Mouse (Mus musculus): ENCODE results near the gene Rab42. TPM values are rescaled to one million over a fixed set of nuclear protein-coding genes. Genes with fewer than 3 reads are reported as not detected.
A peak's percentile ranks its signal among the peaks of the same experiment; 100 is the strongest.

The Rab42 gene
- not detected in 2 replicates for total RNA-seq (2015)
- total RNA-seq (2017), result 1.0 and 1.3 TPM in 2 replicates

DNA sequence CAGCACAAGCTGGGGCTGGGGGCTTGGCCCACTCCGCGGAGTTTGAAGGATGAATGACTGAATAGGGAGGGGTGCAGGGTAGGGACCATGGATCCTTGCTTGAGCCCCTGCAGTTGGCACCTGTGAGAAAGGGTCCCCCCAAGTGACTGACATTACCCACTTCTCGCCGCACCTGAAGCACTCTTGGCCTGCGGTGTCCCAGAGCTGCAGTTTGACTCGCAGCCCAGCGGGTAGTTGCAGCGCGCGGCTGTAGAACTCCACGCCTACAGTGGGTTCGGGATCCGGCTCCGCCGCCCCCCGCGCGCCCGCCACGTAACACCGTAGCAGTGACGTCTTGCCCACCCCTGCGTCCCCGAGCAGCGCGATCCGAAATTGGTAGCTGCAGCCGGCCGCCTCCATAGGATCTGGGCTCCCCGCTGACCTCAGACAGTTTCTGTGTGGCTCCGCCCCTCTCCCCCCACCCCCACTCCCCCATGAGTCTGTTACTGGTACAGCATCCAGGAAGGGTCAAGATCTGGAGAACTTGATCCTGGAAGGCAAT, at the start of gene Rab42:
Rab42 (minus strand) TSS at position 447 of the 541 bp plus-strand sequence.
- peak; percentile 82 for ATAC-seq (replicated peaks; ENCODE audit: poor library complexity)

GRCm38 (mm10) chr4:132352739-132353138, 49.6 kb upstream of the Rab42 start:
- no peak for ATAC-seq (replicated peaks; ENCODE audit: poor library complexity)

DNA sequence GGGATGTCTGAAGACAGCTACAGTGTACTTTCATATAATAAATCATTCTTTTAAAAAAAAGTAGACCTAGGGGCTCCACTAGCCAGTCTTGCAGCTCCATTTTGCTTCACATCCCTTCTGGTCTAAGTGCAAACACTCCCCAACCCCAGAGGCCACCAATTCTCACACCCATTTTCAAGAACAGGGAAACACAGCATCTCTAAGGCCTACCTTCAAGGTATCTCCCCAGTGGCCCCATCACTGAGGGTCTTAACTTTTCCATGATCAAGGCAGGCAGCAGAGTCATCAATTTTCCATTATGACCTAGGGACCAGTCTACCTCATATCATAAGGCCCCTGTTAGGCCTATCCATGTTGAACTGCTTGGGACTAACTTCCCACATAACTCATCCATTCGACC, 48.2 kb upstream of the Rab42 start:
- no peak for ATAC-seq (replicated peaks; ENCODE audit: poor library complexity)

DNA sequence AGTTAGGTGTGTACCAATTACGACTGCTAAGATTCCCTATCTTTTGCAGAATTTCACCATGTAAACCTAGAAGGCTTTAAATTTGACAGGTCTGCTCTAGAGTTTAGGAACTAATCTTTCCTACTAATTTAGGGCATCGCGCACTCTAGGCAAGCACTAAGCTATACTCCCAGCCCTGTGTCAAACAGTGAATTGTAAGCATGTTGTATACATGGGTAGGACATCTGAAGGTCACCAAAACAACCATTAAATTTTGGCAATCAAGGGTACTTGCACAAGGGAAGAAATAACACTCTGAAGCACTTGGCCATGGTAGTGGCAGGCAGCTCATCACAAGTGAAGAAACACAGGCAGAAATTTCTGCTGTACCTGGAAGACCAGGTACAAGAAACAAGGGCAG, 47.7 kb upstream of the Rab42 start:
- no peak for ATAC-seq (replicated peaks; ENCODE audit: poor library complexity)

DNA sequence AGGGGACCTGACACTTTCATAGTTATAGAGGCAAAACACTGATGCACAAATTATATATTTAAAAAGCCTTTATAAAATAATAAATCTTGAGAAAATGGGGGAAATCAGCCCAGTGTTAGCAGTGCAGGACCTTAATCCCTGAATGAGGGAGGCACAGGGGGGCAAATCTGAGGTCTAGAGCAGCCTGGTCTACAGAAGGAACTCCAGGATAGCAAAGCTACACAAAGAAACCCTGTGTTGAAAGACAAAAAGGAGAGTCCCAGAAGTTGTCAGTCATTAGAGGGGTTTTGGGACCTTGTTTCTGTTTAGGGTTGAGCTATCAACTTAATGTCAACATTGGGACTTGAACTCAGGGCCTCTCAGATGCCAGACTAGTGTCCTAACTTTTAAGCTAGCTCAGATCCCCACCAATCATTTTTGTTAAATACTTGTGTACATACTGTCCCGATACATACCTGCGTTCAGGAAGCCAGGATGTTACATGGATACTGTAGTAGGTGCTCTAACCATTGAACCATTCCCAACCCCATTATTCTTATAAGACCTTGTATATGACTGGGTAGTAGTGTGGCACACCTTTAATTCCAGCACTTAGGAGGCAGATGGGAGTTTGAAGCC, 47.0 kb upstream of the Rab42 start:
- ATAC-seq (replicated peaks; ENCODE audit: poor library complexity), result no peak

GRCm38 (mm10) chr4:132349495-132350122, 46.4 kb upstream of the Rab42 start:
- no peak for ATAC-seq (replicated peaks; ENCODE audit: poor library complexity)

- 0 out of 2 replicates have a peak, but pooled peaks have one; percentile 18 for ATAC-seq (replicated peaks; ENCODE audit: poor library complexity)
These were observed 43.5 kb upstream of the Rab42 start for GRCm38 (mm10) chr4:132346661-132347060.

DNA sequence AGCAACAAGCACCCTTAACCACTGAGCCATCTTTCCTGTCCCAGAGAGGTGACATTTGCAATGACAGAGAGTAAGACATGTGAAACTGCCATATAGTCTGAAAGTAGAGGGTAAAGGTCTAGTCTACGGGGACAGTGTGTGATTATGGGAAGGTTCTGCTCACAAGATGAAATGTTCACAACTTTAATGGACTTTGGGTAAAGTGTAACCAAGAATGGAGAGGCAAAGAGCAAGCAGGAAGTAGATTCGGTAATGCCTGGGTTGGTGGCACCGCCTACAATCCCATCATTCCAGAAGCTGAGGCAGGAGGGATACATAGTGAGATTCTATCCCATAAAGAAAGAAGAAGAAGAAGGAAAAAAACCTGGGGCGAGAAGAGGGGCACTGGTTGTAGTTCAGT, 43.1 kb upstream of the Rab42 start:
- ATAC-seq (replicated peaks; ENCODE audit: poor library complexity), result no peak

DNA sequence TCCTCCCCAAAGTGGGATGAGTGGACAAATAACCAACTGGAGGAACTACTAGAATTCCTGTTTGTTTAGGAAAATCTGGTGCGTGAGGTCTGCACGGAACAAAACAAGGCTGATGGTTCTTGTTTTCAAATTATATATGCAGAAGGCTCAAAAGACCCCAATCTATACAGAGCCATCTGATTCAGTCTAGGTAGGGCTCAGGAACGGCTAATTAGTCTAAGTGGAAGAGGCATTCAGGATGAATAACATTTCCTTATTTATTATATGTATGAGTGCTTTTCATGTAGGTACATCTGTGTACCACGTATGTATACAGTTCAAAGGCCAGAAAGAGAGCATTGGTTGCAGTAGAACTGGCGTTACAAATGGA, 42.6 kb upstream of the Rab42 start:
- no peak for ATAC-seq (replicated peaks; ENCODE audit: poor library complexity)

- peak; percentile 70 for ATAC-seq (replicated peaks; ENCODE audit: poor library complexity)
These were observed 42.1 kb upstream of the Rab42 start for GRCm38 (mm10) chr4:132345135-132345842.

- ATAC-seq (replicated peaks; ENCODE audit: poor library complexity), result peak; percentile 21
These were observed 41.4 kb upstream of the Rab42 start for GRCm38 (mm10) chr4:132344403-132345134.

DNA sequence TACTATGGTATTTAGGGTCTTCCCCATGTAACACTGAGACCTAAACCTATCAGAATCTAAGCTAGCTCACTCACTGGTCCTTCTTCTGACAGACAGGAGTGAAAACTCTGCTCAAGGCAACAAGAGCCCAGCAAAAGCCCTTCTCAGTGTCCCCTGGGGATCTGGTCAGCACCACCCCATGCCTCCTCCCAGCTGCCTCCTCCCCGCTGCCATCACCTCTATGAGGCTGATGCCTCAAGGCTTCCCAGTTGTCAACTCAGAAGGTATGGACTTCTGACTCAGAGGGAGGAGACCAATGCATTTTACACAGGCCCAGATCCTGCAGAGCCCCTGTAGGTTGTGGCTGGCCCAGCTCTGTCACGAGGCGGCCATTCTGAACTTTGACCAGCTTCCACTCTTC, 38.3 kb upstream of the Rab42 start:
- ATAC-seq (replicated peaks; ENCODE audit: poor library complexity), result no peak

- ATAC-seq (replicated peaks; ENCODE audit: poor library complexity), result no peak
These were observed 35.8 kb upstream of the Rab42 start for GRCm38 (mm10) chr4:132338943-132339342.

- ATAC-seq (replicated peaks; ENCODE audit: poor library complexity), result no peak
These were observed 29.7 kb upstream of the Rab42 start for GRCm38 (mm10) chr4:132332880-132333279.

GRCm38 (mm10) chr4:132331960-132332359, 28.8 kb upstream of the Rab42 start:
- ATAC-seq (replicated peaks; ENCODE audit: poor library complexity), result no peak

DNA sequence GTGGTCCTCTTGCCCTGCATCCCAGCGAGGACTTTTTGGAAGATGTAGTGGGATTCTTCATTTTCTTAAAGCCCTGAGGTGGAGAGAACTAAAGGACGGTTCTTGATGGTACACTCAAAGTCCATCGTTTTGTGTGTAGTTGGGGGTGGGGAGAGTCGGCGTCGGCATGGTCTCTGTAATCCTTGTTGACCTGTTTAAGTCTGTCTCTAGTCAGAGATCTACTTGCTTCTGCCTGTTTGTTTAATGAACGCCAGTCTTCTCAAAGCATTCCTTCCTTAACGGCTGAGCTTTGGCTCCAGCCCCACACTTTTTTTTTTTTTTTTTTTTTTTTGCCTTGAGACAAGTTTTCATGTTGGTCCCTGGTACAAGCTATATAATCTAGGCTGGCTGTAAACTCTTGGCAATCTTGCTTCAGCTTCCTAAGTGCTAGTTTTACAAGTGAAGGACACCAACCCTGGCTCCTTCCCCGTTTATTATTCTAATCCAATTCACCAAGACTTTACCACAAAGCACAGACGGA, 26.7 kb upstream of the Rab42 start:
- 0 out of 2 replicates have a peak, but pooled peaks have one; percentile 2 for ATAC-seq (replicated peaks; ENCODE audit: poor library complexity)

GRCm38 (mm10) chr4:132329115-132329834, 26.1 kb upstream of the Rab42 start, which contains the start of gene Trnau1ap:
Gene Trnau1ap (minus strand): TSS chr4:132329538.
- peak; percentile 98 for ATAC-seq (replicated peaks; ENCODE audit: poor library complexity)

GRCm38 (mm10) chr4:132328391-132328982, 25.3 kb upstream of the Rab42 start:
- ATAC-seq (replicated peaks; ENCODE audit: poor library complexity), result no peak

DNA sequence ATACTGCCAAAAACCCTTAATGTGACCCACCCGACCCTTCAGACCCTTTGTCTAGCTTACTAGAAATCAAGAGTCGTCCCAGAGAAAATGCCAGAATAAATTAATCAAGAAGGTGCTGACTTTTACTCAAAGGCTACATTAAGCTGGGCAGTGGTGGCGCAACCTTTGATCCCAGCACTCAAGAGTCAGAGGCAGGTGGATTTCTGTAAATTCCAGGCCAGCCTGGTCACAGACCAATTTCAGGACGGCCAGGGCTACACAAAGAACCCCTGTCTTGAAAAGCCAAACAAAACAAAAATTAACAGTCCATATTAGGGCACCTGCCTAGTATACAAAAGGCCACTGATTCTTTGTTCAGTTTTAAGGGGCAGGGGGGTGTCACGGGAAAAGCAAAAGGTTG, 23.3 kb upstream of the Rab42 start:
- ATAC-seq (replicated peaks; ENCODE audit: poor library complexity), result no peak

DNA sequence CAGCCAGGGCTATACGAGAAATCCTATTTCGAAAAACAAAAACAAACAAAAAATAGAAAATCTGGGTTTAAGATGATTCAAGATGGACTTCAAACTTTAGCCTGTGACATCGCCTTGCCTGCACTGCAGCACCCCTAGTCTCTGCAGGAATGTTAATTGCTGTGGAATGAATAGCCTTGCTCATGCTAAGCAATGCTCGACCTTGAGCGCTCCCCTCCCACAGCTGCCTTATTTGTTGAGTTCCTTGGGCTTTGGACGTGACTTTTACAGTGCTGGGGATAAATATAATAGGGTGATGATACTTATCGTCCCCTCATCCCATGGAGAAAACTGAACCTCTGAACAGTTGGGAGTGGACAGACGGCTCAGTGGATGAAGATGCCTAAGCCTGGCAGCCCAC, 12.5 kb upstream of the Rab42 start:
- no peak for ATAC-seq (replicated peaks; ENCODE audit: poor library complexity)
